Mouse (Mus musculus) thymus, postnatal 4 days (tissue): Measurements from ENCODE around the gene Ptafr.
"Not testable (repeated sequence)": the region's sequence is repeated elsewhere in the genome, so short reads cannot be mapped to it uniquely, and the experiment has no call there.

ENCODE experiments used
- DNase-seq: peaks from one replicate; pipeline ENCODE4 v3.0.0; 2021

Ptafr gene

GRCm38 (mm10) chr4:132563965-132564364 is at the start of gene Ptafr:
TSS of gene Ptafr (plus strand) at chr4:132564067.
- DNase-seq: no peak

GRCm38 (mm10) chr4:132514555-132515135 is 49.2 kb upstream of the Ptafr start:
- peak; percentile 90 for DNase-seq

DNA sequence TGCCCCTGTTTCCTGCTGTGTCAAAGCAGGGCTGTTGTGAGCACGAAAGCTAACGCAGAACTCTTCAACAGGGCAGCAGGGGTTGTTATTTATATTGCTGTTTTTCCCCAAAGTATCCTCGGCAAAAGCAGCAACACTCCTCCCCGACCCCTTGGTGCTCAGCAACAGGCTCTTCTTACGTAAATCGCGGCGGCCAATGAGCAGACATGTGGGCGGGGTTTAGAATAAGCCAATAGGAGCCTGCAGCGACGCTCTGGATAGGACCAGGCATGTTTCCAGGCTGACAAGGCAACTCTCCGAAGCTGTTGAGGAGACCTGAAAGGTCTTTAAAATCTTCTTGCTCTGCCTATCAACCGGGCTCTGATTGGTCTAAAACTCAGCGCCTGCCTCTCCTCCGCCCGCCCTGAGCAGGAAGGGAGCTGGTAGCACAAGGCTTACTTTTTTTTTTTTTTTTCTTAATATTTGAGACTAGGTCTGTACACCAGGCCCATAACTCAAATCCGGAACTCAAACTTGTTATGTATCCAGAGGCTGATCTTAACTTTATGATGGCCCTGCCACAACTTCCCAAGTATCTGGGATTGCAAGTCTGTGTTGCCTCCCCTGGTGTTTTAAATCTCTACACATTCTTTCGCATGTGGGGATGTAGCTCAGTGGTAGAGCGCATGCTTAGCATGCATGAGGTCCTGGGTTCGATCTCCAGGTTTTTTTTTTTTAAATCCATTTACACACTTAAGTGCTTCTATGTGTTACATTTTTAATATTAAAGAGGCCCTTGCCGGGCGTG is 48.3 kb upstream of the Ptafr start:
- peak; percentile 86 for DNase-seq

DNA sequence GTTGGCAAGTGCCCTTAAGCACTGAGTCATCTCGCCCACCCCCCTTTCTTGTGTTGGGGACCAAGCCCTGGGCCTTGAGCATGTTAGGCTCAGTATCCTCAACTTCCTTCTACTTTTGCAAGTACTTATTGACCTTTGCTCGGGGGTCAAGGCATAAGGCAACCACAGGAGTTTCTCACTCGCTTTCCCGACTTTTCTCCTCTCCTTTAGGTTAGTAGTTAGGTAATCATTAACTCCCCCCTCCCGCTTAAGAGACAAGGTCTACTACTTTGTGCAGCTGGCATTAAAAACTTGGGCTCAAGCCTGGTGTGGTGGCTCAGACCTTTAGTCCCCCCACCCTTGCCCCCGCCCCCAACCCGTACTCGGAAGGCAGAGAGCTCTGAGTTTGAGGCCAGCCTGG is 45.8 kb upstream of the Ptafr start:
- no peak for DNase-seq

DNA sequence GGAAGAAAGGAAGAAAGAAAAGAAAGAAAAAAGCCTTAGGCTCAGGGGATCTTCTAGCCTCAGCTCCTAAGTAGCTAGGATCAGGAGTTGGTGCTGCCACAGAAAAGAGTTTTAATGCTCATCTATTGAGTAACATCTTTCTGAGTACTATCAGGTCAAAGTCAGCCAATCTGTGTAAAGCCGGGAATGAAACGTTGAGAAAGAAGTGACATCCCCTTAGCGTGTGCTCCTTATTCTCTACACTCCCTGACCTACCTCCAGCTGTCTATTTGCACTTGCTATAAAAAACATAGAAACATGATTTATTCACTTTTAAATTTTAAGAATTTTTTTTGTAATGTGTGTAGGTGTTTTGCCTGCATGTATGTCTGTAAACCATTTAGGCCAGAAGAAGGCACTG is 44.7 kb upstream of the Ptafr start:
- no peak for DNase-seq

- no peak for DNase-seq
Observed at GRCm38 (mm10) chr4:132524321-132524741, 39.5 kb upstream of the Ptafr start.

DNA sequence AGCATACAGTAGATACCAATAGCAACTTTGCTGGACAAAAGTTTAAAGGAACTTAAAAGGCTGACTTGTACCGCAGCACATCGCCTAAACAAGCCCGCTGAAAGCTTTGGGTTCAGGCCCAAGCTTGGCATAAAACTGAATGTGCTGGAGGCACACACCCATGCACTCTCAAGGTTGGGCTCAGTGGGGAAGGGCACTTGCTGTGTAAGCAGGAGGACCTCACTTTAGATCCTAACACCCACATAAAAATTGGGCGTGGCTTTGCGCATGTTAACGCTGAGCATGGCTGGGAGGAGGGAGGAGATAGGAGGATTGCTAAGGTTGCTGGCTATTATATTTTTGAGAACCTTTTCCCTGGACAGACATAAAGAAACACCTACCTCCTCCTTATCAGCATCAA is 39.1 kb upstream of the Ptafr start:
- no peak for DNase-seq

DNA sequence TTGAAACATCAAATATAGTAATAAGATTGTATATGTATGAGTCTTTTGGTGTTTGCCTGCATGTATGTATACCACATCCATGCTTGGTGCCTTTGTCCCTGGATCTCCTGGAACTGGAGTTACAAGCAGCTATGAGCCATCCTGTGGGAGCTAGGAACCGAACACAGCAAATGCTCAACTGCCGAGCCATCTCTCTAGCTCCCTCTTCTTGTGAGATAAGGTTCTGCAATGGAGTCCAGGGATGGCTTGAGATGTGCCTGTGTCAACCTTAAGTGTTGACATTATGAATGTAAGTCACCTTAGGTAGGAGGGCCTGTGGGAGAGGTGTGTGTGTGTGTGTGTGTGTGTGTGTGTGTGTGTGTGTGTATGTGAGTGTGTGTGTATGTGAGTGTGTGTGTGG is 37.2 kb upstream of the Ptafr start:
- DNase-seq: no peak

- DNase-seq: no peak
Observed at GRCm38 (mm10) chr4:132527917-132528522, 35.8 kb upstream of the Ptafr start.

GRCm38 (mm10) chr4:132529344-132529743 is 34.5 kb upstream of the Ptafr start:
- no peak for DNase-seq

GRCm38 (mm10) chr4:132530033-132530804 is 33.6 kb upstream of the Ptafr start:
- DNase-seq: no peak

GRCm38 (mm10) chr4:132532496-132532895 is 31.4 kb upstream of the Ptafr start:
- no peak for DNase-seq

DNA sequence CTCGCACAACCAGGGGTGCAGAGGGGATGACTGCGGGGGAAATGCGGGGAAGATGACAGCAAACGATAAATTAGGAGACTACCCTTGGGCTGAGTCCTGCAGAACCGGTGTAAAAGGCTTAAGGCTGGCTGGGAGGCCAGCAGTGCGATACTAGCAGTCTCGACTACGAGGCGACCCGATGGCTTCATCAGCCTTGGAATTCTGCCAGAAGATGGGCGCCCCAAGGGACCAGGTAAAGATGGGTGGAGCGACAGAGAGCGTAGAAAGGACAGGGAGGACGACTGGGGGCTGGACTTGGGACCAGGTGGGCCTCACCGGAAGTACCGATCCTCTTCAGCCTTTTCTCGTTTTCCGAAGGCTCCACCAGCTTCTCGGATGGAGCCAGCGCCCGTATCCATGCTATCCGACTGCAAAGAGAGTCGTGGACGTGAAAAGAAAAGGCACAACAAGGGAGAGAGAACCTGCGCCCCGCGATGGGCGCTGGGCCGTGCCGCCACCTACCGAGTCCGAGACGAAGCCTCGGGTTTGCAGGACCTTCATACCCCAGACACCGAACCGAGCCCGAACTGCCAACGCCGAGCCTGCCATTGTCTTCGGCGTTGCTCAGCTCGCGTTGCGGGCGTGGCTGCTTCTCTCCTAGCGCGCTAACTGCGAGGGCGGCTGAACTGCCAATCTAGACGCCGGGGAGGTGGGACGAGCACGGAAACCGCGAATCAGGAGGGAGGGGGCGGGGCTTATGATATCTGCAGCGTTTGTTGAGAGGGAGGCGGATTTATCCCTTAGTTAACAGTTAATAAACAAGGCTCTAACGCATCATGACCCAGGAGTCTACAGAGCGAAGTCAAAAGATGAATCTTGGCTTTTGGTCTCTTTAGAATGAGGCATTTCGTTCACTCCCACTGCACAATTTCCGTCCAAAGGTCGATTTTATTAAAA is 30.6 kb upstream of the Ptafr start, which contains the start of gene Atpif1:
Atpif1 (minus strand) TSS at position 679 of the 936 bp plus-strand sequence.
- peak; percentile 91 for DNase-seq

GRCm38 (mm10) chr4:132535406-132536121 is 28.3 kb upstream of the Ptafr start, which contains the start of gene Dnajc8:
TSS of gene Dnajc8 (plus strand) at chr4:132535550.
- DNase-seq: peak; percentile 98

GRCm38 (mm10) chr4:132539481-132539880 is 24.4 kb upstream of the Ptafr start:
- DNase-seq: no peak

GRCm38 (mm10) chr4:132541413-132541812 is 22.5 kb upstream of the Ptafr start:
- DNase-seq: no peak

DNA sequence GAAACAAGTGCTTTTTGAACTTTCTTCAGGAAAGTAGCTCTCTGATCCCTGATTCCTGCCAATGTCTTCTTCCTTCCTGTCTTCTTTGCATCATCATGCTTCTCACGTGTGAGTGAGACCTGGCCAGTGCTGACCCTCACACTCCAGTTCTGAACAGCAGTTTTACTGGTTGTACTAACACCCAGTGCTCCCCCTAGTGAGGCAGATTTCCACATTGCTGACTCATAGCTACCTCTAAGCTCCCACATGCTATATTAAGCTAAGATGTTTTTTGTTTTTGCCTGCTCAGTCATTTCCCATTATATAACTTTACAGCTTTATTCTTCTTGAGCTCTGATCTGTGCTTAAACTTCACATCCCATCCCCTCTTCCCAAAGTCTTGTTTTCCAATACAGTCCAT is 21.1 kb upstream of the Ptafr start:
- no peak for DNase-seq

GRCm38 (mm10) chr4:132545851-132546250 is 18.0 kb upstream of the Ptafr start:
- DNase-seq: peak; percentile 70

DNA sequence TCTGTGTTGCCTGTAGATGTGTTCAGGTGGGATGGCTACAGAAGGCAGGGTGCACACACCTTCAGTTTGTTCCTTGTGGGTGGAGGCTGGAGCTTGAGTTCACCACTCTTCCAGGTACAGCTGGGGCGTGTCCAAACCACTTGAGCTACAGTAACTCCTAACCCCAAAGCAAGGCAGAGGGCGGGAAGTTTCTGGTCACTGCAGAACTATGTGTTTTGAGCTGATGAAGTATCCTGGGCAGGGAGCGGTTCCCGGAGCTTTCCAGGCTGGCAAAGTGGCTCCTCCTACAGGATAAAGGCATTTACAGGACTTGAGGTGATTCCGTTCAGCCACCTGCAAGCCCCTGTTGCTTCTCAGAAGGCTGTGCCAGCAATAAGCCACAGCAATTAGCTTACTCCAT is 9.6 kb upstream of the Ptafr start:
- no peak for DNase-seq

GRCm38 (mm10) chr4:132554653-132555052 is 9.2 kb upstream of the Ptafr start:
- DNase-seq: no peak

DNA sequence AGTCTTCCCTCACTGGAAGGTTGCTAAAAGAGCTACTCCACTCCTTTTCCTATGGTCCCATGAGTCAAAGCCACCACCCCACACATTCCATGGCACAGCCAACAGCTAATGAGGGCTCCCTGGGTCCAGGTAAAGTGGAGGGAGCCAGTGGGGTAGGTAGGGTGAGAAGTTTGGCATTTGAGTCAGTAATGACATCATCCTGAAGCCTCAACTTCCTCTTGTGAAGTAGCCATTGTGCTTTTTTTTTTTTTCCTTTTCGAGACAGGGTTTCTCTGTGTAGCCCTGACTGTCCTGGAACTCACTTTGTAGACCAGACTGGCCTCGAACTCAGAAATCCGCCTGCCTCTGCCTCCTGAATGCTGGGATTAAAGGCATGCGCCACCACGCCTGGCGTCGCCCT is 8.3 kb upstream of the Ptafr start:
- not testable (repeated sequence) for DNase-seq
